Mouse (Mus musculus) kidney, embryonic 14.5 days (tissue): ENCODE measurements around the gene E130308A19Rik. TPM values are rescaled to one million over a fixed set of nuclear protein-coding genes. Genes with fewer than 3 reads are reported as not detected.

ENCODE experiments used
- ATAC-seq: fragments of 200-750 bp; cut with Nextera tagmentation; 2 replicates; pipeline ENCODE4 v1.8.0; 2017; ENCODE audit warnings: moderate number of reproducible peaks, mild to moderate bottlenecking, moderate TSS enrichment, moderate library complexity; ENCODE audit not compliant: low FRiP score, low TSS enrichment
- H3K27ac ChIP-seq: fragments of 300-500 bp; sonication (generic); 2 replicates; pipeline ENCODE4 v1.5.1; 2014; ENCODE audit warnings: low read depth, mild to moderate bottlenecking, low read length, moderate library complexity, mixed read lengths
- H3K27me3 ChIP-seq: fragments of 300-500 bp; sonication (generic); 2 replicates; pipeline ENCODE4 v1.6.1; 2014; ENCODE audit warnings: mild to moderate bottlenecking, low read length; ENCODE audit not compliant: control insufficient read depth, insufficient read depth
- H3K36me3 ChIP-seq: fragments of 300-500 bp; sonication (generic); 2 replicates; pipeline ENCODE4 v1.6.1; 2014; ENCODE audit warnings: low read length, mixed read lengths; ENCODE audit not compliant: control insufficient read depth, insufficient read depth
- H3K4me1 ChIP-seq: fragments of 300-500 bp; sonication (generic); 2 replicates; pipeline ENCODE4 v1.6.1; 2014; ENCODE audit warnings: low read length, mixed read lengths; ENCODE audit not compliant: control insufficient read depth, insufficient read depth
- H3K4me2 ChIP-seq: fragments of 300-500 bp; sonication (generic); replicated peaks from 2 replicates; pipeline ENCODE4 v1.6.1; 2014; ENCODE audit warnings: low read depth, mild to moderate bottlenecking, low read length
- H3K4me3 ChIP-seq: fragments of 300-500 bp; sonication (generic); 2 replicates; pipeline ENCODE4 v1.5.1; 2014; ENCODE audit warnings: mild to moderate bottlenecking, low read length
- H3K9ac ChIP-seq: fragments of 300-500 bp; sonication (generic); 2 replicates; pipeline ENCODE4 v1.6.1; 2014; ENCODE audit warnings: low read depth, mild to moderate bottlenecking, low read length, moderate library complexity
- H3K9me3 ChIP-seq: fragments of 300-500 bp; sonication (generic); 2 replicates; pipeline ENCODE4 v1.6.1; 2016; ENCODE audit warnings: low read length; ENCODE audit not compliant: control insufficient read depth
- WGBS: fragments of 180-500 bp; shearing (Covaris S2); extraction: QIAGEN DNeasy Blood & Tissue Kit; methylation state at CpG from one replicate; pipeline ENCODE4 v1.1.7; 2014; 5-methylcytosine and 5-hydroxymethylcytosine counted together
- polyA plus RNA-seq: library from polyadenylated mRNA; unstranded; fragments of >200 nt; fragmentation: Nextera tagmentation; extraction: Ambion mirVana; gene quantifications from 2 replicates; pipeline ENCODE4 v1.2.1, GENCODE M21; 2014

The E130308A19Rik gene
- polyA plus RNA-seq, 1 experiment from 2014 or later = 47.3 TPM

- H3K27ac ChIP-seq = no peak overlapping the region
- no peaks in the 10 kb centered on the region for H3K36me3 ChIP-seq
- H3K4me2 ChIP-seq = no peak overlapping the region
- no peak overlapping the region for H3K9ac ChIP-seq
- 0 out of 2 replicates have a peak, but pooled peaks cover 7% of the 10 kb centered on the region for H3K4me1 ChIP-seq
- no peak overlapping the region for H3K4me3 ChIP-seq
- no peaks in the 10 kb centered on the region for H3K27me3 ChIP-seq
- no peaks in the 10 kb centered on the region for H3K9me3 ChIP-seq
- 61% methylated on average over 4 of the region's 4 CpGs for WGBS
- no peak for ATAC-seq
Observed at GRCm38 (mm10) chr4:59684306-59684705, 58.3 kb downstream of the E130308A19Rik start.

GRCm38 (mm10) chr4:59686716-59687115, 60.7 kb downstream of the E130308A19Rik start:
- WGBS = 83% methylated on average over 4 of the region's 4 CpGs

GRCm38 (mm10) chr4:59689055-59689454, 63.0 kb downstream of the E130308A19Rik start:
- Histone ChIP-seq H3K4me2 (no peak overlapping the region), H3K27ac (no peak overlapping the region), H3K27me3 (no peaks in the 10 kb centered on the region), H3K36me3 (peaks cover 11% of the 10 kb centered on the region; the same call in 1 of the 2 replicates), H3K4me1 (no peaks in the 10 kb centered on the region), H3K9me3 (no peaks in the 10 kb centered on the region), H3K9ac (no peak overlapping the region), H3K4me3 (no peak overlapping the region)
- no peak for ATAC-seq
- WGBS = 89% methylated on average over 4 of the region's 4 CpGs

More at GRCm38 (mm10) chr4:59686716-59687115, 60.7 kb downstream of the E130308A19Rik start:
- no peak for ATAC-seq
- Histone ChIP-seq H3K4me2 (no peak overlapping the region), H3K9me3 (no peaks in the 10 kb centered on the region), H3K9ac (no peak overlapping the region), H3K4me1 (no peaks in the 10 kb centered on the region), H3K27ac (no peak overlapping the region), H3K4me3 (no peak overlapping the region), H3K36me3 (peaks cover 11% of the 10 kb centered on the region; the same call in 1 of the 2 replicates), H3K27me3 (no peaks in the 10 kb centered on the region)

GRCm38 (mm10) chr4:59690145-59690544, 64.1 kb downstream of the E130308A19Rik start:
- WGBS = 88% methylated on average over 4 of the region's 4 CpGs
- Histone ChIP-seq H3K27ac (no peak overlapping the region), H3K27me3 (no peaks in the 10 kb centered on the region), H3K9me3 (no peaks in the 10 kb centered on the region), H3K9ac (no peak overlapping the region), H3K4me2 (no peak overlapping the region), H3K4me1 (no peaks in the 10 kb centered on the region), H3K36me3 (peaks cover 11% of the 10 kb centered on the region; the same call in 1 of the 2 replicates), H3K4me3 (no peak overlapping the region)
- ATAC-seq = no peak

- no peak overlapping the region for H3K9ac ChIP-seq
- H3K4me1 ChIP-seq = 0 out of 2 replicates have a peak, but pooled peaks cover 3% of the 10 kb centered on the region
- no peak overlapping the region for H3K4me3 ChIP-seq
- 80% methylated on average over 3 of the region's 3 CpGs for WGBS
- H3K36me3 ChIP-seq = no peaks in the 10 kb centered on the region
- no peak overlapping the region for H3K27ac ChIP-seq
- no peaks in the 10 kb centered on the region for H3K27me3 ChIP-seq
- no peak overlapping the region for H3K4me2 ChIP-seq
- no peak for ATAC-seq
- no peaks in the 10 kb centered on the region for H3K9me3 ChIP-seq
Observed at GRCm38 (mm10) chr4:59696846-59697245, 70.8 kb downstream of the E130308A19Rik start.

- Histone ChIP-seq H3K9ac (no peak overlapping the region), H3K4me3 (no peak overlapping the region), H3K36me3 (no peaks in the 10 kb centered on the region), H3K4me1 (0 out of 2 replicates have a peak, but pooled peaks cover 3% of the 10 kb centered on the region), H3K9me3 (no peaks in the 10 kb centered on the region), H3K27me3 (no peaks in the 10 kb centered on the region), H3K27ac (no peak overlapping the region), H3K4me2 (no peak overlapping the region)
- no peak for ATAC-seq
- WGBS = 54% methylated on average over 3 of the region's 3 CpGs
Observed at GRCm38 (mm10) chr4:59697869-59698268, 71.9 kb downstream of the E130308A19Rik start.

GRCm38 (mm10) chr4:59699014-59699792, 73.2 kb downstream of the E130308A19Rik start:
- no peaks in the 10 kb centered on the region for H3K36me3 ChIP-seq
- ATAC-seq = no peak
- 0 out of 2 replicates have a peak, but pooled peaks cover 3% of the 10 kb centered on the region for H3K4me1 ChIP-seq
- H3K9ac ChIP-seq = no peak overlapping the region
- H3K27me3 ChIP-seq = no peaks in the 10 kb centered on the region
- H3K4me2 ChIP-seq = no peak overlapping the region
- H3K9me3 ChIP-seq = no peaks in the 10 kb centered on the region
- no peak overlapping the region for H3K4me3 ChIP-seq
- H3K27ac ChIP-seq = no peak overlapping the region
- WGBS = 86% methylated on average over 4 of the region's 4 CpGs

GRCm38 (mm10) chr4:59709321-59709720, 83.3 kb downstream of the E130308A19Rik start:
- WGBS = 89% methylated on average over 5 of the region's 5 CpGs
- no peak for ATAC-seq

GRCm38 (mm10) chr4:59710736-59711389, 84.9 kb downstream of the E130308A19Rik start:
- H3K27me3 ChIP-seq = no peaks in the 10 kb centered on the region
- H3K36me3 ChIP-seq = no peaks in the 10 kb centered on the region
- H3K27ac ChIP-seq = no peak overlapping the region
- no peak overlapping the region for H3K4me2 ChIP-seq
- peak; percentile 64 for ATAC-seq
- H3K4me1 ChIP-seq = peaks cover 34% of the 10 kb centered on the region
- H3K9me3 ChIP-seq = no peaks in the 10 kb centered on the region
- no peak overlapping the region for H3K4me3 ChIP-seq
- 37% methylated on average over 8 of the region's 8 CpGs for WGBS
- H3K9ac ChIP-seq = no peak overlapping the region

More at GRCm38 (mm10) chr4:59709321-59709720, 83.3 kb downstream of the E130308A19Rik start:
- peaks cover 19% of the 10 kb centered on the region for H3K4me1 ChIP-seq
- H3K27ac ChIP-seq = no peak overlapping the region
- no peak overlapping the region for H3K4me2 ChIP-seq
- no peak overlapping the region for H3K4me3 ChIP-seq
- H3K27me3 ChIP-seq = no peaks in the 10 kb centered on the region
- H3K9ac ChIP-seq = no peak overlapping the region
- no peaks in the 10 kb centered on the region for H3K9me3 ChIP-seq
- no peaks in the 10 kb centered on the region for H3K36me3 ChIP-seq
